Mouse (Mus musculus) gastrocnemius, postnatal 36 days (tissue): Measurements from ENCODE around the gene Cgas. TPM values are rescaled to one million over a fixed set of nuclear protein-coding genes. Genes with fewer than 3 reads are reported as not detected.

Experiments
- DNase-seq, 2 experiments: peaks; one replicate each; pipeline ENCODE4 v3.0.0; 2022
- intact Hi-C: fragments of 180-260 bp; cut with DNase I; formaldehyde crosslinking; loops from one replicate; pipeline ENCODE4 v1.15.1; 2025
- total RNA-seq, 2 experiments: library from RNA; stranded (reverse); gene quantifications; 2 replicates each; pipeline ENCODE4 v1.2.3; 2021

Gene Cgas
- total RNA-seq, 2 experiments from 2014 or later, result 0.17 TPM; not detected in 1

DNA sequence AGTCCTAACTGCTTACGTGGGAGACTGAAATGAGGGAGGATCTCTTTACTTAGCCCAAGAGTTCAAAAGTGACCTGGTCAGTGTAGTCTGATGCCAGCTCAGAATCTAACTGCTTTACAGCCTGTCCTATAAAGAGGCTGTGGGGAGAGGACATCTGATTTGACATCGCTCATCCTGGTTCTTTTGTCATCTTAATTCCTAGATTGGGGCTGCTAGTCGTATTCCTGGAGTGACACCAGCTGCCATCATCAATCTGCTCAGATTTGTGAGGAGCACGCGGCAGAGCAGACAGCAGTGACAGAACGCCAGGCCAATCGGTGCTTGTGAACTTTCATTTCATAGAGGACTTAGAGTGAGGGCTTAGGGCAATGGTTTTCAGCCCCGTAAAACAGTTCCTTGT, 30.6 kb upstream of the Cgas start:
- DNase-seq, result no peak
- intact Hi-C loops, result loop anchor here (10.0 kb wide), 1 partner anchor 51 kb away; no protein-coding TSS in a partner anchor

- no peak for DNase-seq
- intact Hi-C loops, result no loop called here
Measured at GRCm38 (mm10) chr9:78465725-78466124, 22.7 kb upstream of the Cgas start.

DNA sequence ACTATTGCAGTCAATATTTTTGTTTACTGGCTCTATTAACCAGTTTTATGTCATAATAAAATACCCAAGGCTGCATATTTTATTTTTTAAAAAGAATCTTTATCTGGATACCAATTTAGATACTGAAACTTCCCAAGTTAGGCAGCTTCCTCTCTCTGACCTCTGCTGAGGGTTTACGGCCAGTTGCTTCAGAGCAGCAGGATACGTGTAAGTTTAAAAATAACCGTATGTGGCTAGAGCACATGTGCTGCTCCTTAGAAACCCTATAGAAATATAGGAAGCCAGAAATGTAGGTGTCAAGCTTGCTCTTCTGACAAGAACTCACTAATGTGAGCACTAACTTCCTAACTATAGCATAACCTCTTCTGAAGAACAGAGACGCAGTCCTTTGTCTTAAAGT, 20.3 kb upstream of the Cgas start:
- no peak for DNase-seq
- intact Hi-C loops, result no loop called here

DNA sequence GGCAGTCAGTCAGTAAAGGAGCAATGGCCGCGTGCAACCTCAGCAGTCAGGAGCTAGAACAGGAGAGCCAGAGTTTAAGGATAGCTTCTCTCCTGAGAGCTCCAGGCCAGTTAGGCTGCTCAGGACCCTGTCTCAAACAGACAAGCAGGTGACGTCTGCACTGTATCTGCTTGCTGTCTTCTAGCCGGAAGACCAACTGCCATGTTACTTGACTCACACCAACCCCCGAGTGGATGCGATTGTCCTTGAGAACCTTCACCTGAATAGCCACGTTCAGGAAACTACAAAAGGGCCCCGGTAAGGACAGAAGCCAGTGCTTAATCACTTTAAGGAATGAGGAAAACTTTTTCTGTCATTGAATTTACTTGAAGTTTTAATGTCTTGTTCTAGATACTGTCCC, 14.0 kb upstream of the Cgas start:
- intact Hi-C loops, result no loop called here
- DNase-seq, result no peak

DNA sequence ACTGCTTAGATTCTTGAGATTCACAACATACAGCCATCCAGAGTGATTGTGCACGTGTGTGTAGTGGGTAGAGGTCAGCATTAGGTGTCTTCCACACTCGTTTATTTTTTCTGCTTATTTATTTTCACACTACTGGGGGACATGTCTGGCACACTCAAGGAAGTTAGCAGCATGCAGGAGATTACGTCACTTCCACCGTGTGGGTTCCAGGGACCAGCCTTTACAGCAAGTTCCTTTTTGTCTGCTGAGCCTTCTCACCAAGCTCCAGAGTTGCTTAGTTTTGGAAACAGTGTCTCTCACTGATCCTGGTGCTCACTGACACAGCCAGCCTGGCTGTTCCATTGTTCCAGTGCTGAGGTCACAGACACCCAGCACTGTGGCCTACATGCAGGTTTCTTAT, 8.3 kb upstream of the Cgas start:
- DNase-seq, result no peak
- intact Hi-C loops, result no loop called here

- no peak for DNase-seq
- intact Hi-C loops, result no loop called here
Measured at GRCm38 (mm10) chr9:78450404-78450803, 7.4 kb upstream of the Cgas start.

- intact Hi-C loops, result no loop called here
- DNase-seq, result peak; percentile 87 to 88
Measured at GRCm38 (mm10) chr9:78447973-78448873, 5.2 kb upstream of the Cgas start, which contains the start of the genes Mto1 and Gm17324. Gene Mto1, plus strand, starts transcription at chr9:78448208. Gene Gm17324, minus strand, starts transcription at chr9:78448786.

- intact Hi-C loops, result no loop called here
Measured at GRCm38 (mm10) chr9:78447606-78447972, 4.6 kb upstream of the Cgas start.

GRCm38 (mm10) chr9:78442237-78442578, 829 bp downstream of the Cgas start:
- no peak for DNase-seq
- intact Hi-C loops, result no loop called here

More at GRCm38 (mm10) chr9:78447606-78447972, 4.6 kb upstream of the Cgas start:
- no peak for DNase-seq

DNA sequence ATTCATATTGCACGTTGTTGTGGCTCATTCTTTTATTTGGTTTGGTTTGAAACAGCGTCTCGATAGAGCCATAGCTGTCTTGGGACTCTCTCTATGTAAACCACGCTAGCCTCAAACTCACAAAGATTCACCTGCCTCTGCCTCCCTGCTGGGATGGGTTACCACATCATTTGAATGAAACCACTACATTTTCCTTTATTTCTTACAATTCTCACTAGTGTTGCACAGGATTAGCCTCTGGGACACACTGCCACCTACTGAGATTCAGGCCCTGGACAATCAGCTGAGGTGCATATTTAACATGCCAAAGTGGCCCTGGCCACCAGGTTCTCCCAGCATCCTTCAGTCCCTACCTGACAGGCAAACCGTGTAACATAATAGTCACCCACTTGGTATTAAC, 3.6 kb downstream of the Cgas start:
- intact Hi-C loops, result no loop called here
- no peak for DNase-seq

- DNase-seq, result no peak
- intact Hi-C loops, result no loop called here
Measured at GRCm38 (mm10) chr9:78432471-78432870, 10.6 kb downstream of the Cgas start.

DNA sequence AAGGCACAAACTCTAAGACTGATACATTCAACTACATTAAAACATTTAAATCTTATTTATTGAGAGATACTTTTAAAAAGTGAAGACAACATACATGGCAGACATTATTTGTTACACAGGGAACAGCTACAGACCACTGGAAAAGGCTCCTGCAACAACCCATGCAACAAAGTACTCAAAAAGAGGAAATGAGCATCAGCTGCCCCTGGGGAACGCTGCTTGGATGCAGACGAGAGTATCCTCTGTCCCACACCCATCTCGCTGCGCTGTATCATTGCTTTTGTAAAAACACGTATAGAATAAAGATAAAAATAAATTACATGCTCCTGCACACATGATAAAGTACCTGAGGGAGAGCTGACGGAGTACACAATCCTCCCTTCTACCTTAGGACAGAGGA, 12.6 kb downstream of the Cgas start:
- intact Hi-C loops, result no loop called here
- no peak for DNase-seq

DNA sequence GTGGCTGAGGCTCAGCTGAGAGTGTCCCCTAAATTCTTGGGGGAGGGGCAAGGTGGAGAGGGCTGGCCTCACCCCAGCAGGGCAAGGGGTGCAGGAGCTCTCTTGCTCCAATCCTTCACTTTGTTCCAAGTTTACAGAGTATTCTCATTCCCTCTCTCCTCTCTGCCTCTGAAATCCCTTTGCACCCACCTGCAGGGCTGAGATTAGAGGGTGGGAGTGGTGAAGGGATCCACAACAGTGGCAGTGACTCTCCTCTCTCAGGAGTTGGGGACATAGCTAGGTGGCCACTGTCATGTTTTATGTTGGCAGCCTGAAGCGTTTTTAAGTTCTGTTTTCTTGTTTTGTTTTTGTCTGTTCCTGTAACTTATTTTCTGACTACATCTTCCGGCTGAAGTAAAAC, 13.5 kb downstream of the Cgas start:
- DNase-seq, result no peak
- intact Hi-C loops, result no loop called here

GRCm38 (mm10) chr9:78428870-78429432, 14.1 kb downstream of the Cgas start:
- intact Hi-C loops, result no loop called here

DNA sequence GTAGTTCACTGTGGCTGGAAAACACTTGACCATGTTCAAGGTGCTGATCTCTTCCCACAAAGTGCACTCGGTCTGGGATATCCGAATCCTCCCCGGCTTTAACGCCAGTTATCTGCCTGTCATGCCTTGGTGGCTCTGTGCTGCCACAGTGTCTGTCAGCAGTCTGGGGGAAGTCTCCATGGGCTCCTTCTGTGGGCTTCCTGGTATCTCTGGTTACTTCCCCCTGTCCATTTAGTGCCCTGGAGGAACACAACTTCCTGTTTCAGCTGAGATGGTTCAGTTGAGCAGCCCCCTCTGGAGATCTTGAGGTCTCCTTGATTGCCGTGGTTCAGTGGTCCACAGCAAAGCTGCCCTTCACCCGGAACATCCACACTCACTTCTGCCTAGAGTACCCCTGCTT, 14.9 kb downstream of the Cgas start:
- intact Hi-C loops, result no loop called here
- DNase-seq, result no peak

More at GRCm38 (mm10) chr9:78428870-78429432, 14.1 kb downstream of the Cgas start:
- DNase-seq, result no peak

DNA sequence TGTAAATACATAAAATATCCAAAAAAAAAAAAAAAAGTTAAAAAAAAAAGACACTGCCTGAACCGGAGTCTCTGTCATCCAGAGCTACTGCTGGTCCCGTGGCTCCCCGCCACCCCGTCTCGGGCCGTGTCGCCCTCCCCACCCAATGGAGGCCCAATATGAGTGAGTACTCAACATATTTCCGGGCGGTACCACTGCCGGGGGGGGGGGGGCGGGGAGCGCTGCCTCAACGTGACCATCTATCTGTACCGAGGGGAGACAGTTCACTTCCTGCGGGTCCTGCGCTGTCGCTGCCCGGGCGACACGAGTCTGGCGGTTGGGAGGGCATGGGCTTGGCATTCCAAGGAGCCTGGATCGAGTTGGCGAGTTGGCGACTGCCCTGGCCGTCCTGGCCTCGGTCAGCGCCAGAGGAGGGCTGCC, 15.7 kb downstream of the Cgas start:
- intact Hi-C loops, result no loop called here
- no peak for DNase-seq

GRCm38 (mm10) chr9:78401596-78401995, 41.4 kb downstream of the Cgas start:
- DNase-seq, result no peak
- intact Hi-C loops, result no loop called here

GRCm38 (mm10) chr9:78400570-78400969, 42.5 kb downstream of the Cgas start:
- intact Hi-C loops, result no loop called here
- DNase-seq, result no peak

DNA sequence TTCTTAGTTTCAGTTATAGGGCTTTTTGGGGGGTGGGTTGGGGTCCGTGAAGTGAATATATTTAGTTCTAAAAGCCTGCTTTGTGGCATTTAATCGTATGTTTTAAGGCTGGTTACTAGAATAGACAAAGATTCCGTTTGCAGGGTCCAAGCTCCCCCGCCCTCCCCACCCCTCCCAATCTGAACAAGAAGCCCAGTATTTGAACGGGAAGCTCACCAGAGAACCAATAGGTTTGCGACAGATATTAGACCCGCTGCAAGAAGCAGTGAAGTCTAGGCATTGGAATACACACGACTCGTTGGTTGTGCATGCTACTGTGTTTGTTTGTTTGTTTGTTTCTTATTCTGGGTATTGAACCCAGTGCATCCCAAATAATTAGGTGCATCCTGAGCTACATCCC, 46.5 kb downstream of the Cgas start:
- intact Hi-C loops, result no loop called here
- no peak for DNase-seq

DNA sequence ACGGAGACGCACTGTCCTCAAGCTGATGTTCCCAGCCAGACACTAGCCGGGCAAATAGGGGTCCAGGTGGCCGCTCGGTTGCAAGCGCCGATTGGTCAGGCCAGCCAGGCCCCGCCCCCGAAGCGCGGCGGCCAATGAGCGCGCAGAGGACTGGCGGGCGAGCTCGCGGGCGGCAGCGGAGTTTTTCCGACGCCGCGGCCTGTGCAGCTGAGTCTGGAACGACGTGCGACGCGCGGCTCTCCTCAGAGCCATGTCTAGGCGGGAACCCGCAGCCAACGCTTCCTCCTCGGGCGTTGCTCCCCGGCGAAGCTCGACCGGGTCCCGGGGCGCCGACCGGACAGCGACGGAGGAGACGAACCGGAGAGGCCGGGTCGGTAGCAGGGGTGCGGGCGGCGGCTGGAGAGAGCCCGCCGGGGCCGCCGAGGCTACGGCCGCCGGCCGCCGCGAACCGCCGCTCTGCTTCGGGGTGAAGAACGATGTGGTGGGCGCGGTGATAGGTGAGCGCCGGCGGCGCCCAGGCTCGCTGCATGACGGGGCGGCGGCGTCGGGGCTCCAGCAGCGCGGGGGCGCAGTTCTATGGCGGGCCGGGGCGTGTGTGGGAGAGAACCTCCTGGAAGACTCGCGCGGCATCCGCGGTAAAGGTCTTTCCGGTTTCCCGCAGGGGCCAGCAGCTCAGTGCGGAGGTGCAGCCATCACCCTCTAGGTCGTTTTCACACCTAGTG, 47.2 kb downstream of the Cgas start, which contains the start of gene Ddx43:
Gene Ddx43, plus strand, starts transcription at position 148 of the 722 bp plus-strand sequence.
- DNase-seq, result no peak
- intact Hi-C loops, result no loop called here

DNA sequence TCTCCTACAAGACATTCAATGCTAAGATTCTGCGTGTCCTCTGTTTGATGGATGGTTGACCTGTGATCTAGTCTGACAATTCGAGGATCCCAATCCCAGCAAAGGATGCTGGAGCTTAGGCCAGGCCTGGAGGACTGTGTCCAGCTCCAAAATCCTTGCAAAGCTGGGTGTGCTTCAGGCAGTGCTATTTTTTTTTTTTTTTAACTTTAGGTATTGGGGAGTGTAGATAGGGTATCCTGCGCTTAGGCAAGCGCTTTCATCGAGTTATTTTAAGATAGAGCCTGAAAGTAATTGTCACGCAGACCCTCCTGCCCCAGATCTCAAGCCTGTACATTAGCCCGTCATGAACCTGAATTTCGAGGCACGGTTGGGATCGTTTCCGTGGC, 47.8 kb downstream of the Cgas start:
- intact Hi-C loops, result no loop called here
- no peak for DNase-seq
